Mouse (Mus musculus) liver, embryonic 16.5 days (tissue): Measurements from ENCODE around the gene D8Ertd738e. TPM values are rescaled to one million over a fixed set of nuclear protein-coding genes. Genes with fewer than 3 reads are reported as not detected.
"Not testable (repeated sequence)": the region's sequence is repeated elsewhere in the genome, so short reads cannot be mapped to it uniquely, and the experiment has no call there.

Experiments
- ATAC-seq: fragments of 200-750 bp; cut with Nextera tagmentation; 2 replicates; pipeline ENCODE4 v1.8.0; 2017; ENCODE audit warnings: low read depth, mild to moderate bottlenecking, moderate number of reproducible peaks, moderate library complexity
- H3K27ac ChIP-seq: fragments of 300-500 bp; sonication (generic); 2 replicates; pipeline ENCODE4 v1.5.1; 2014; ENCODE audit warnings: mild to moderate bottlenecking, low read length
- H3K27me3 ChIP-seq: fragments of 300-500 bp; sonication (generic); 2 replicates; pipeline ENCODE4 v1.6.1; 2014; ENCODE audit warnings: low read depth, low read length, mixed read lengths; ENCODE audit not compliant: control insufficient read depth, insufficient read depth
- H3K36me3 ChIP-seq: fragments of 300-500 bp; sonication (generic); 2 replicates; pipeline ENCODE4 v1.6.1; 2014; ENCODE audit warnings: mild to moderate bottlenecking; ENCODE audit not compliant: control insufficient read depth, insufficient read depth
- H3K4me1 ChIP-seq: fragments of 300-500 bp; sonication (generic); 2 replicates; pipeline ENCODE4 v1.6.1; 2014; ENCODE audit warnings: low read depth, low read length, mixed read lengths; ENCODE audit not compliant: control insufficient read depth
- H3K4me2 ChIP-seq: fragments of 300-500 bp; sonication (generic); 2 replicates; pipeline ENCODE4 v1.6.1; 2014; ENCODE audit warnings: low read depth, low read length, mixed read lengths
- H3K4me3 ChIP-seq: fragments of 300-500 bp; sonication (generic); 2 replicates; pipeline ENCODE4 v1.5.1; 2014; ENCODE audit warnings: low read depth, mild to moderate bottlenecking, low read length
- H3K9ac ChIP-seq: fragments of 300-500 bp; sonication (generic); 2 replicates; pipeline ENCODE4 v1.6.1; 2014; ENCODE audit warnings: low read depth, low read length
- H3K9me3 ChIP-seq: fragments of 300-500 bp; sonication (generic); replicated peaks from 2 replicates; pipeline ENCODE4 v1.6.1; 2016; ENCODE audit warnings: low read length; ENCODE audit not compliant: control insufficient read depth
- WGBS: fragments of 180-500 bp; shearing (Covaris S2); extraction: QIAGEN DNeasy Blood & Tissue Kit; methylation state at CpG from one replicate; pipeline ENCODE4 v1.1.7; 2014; ENCODE audit not compliant: insufficient replicate concordance; 5-methylcytosine and 5-hydroxymethylcytosine counted together
- polyA plus RNA-seq: library from polyadenylated mRNA; unstranded; fragments of >200 nt; fragmentation: Nextera tagmentation; extraction: Ambion mirVana; gene quantifications from 2 replicates; pipeline ENCODE4 v1.2.1, GENCODE M21; 2015

Gene D8Ertd738e
- 175 and 185 TPM in 2 replicates for polyA plus RNA-seq

DNA sequence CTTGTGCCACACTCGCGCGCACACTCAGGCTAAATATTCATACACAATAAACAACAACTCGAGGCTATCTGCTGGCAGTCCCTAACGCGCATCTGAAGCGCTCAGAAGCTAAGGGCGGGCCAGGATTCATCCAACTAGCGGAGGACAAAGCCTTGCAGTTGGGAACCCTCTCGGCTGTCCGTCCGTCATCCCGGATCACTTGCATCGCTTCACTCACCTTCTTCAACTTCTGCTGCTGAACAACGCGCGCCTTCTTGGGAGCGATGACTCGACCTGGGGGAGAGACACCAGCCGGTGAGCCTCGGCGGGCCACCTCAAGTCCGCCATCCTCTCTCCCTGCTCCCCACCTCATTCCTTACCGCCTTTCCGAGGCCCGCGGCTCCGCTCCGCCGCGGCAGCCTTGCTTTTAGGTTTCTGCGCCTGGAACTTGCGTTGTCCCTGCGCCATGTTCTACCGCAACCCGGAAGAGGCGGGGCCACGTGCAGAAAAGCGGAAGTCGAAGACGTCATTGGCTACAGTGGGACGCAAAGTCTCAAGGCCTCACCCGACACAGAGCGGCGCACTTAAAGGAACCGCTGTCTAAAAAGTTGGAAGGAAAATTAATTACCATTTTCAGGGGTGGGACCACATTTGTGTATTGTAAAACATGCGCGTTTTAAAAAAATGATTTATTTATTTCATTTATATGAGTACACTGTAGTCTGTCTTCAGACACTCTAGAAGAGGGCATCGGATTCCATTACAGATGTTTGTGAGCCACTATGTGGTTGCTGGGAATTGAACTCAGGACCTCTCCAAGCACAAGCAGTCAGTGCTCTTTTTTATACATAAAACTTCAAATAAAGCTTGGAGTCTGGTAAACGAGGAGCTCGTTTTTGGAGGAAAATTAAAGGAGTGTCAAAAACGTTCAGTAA is at the start of gene D8Ertd738e:
Gene D8Ertd738e (minus strand): TSS at position 463 of the 914 bp plus-strand sequence.
- peak within 1 kb of the TSS; percentile 80 for H3K9ac ChIP-seq
- no peaks in the 10 kb centered on the region for H3K9me3 ChIP-seq
- peaks cover 9% of the 10 kb centered on the region for H3K4me1 ChIP-seq
- peaks cover 17% of the 10 kb centered on the region for H3K36me3 ChIP-seq
- peak within 1 kb of the TSS; percentile 75 for H3K4me3 ChIP-seq
- H3K27ac ChIP-seq, result peak within 1 kb of the TSS; percentile 75
- peak within 1 kb of the TSS; percentile 80 for H3K4me2 ChIP-seq
- WGBS, result 4% methylated on average over 52 of the region's 52 CpGs
- ATAC-seq, result peak; percentile 97
- H3K27me3 ChIP-seq, result no peaks in the 10 kb centered on the region

GRCm38 (mm10) chr8:84297029-84297785 is 47.7 kb upstream of the D8Ertd738e start:
- no peaks in the 10 kb centered on the region for H3K4me1 ChIP-seq
- ATAC-seq, result no peak
- no peak overlapping the region for H3K27ac ChIP-seq
- H3K36me3 ChIP-seq, result no peaks in the 10 kb centered on the region
- no peak overlapping the region for H3K4me2 ChIP-seq
- no peak overlapping the region for H3K4me3 ChIP-seq
- no peak overlapping the region for H3K9ac ChIP-seq
- WGBS, result 55% methylated on average over 5 of the region's 5 CpGs
- H3K27me3 ChIP-seq, result no peaks in the 10 kb centered on the region
- no peaks in the 10 kb centered on the region for H3K9me3 ChIP-seq

DNA sequence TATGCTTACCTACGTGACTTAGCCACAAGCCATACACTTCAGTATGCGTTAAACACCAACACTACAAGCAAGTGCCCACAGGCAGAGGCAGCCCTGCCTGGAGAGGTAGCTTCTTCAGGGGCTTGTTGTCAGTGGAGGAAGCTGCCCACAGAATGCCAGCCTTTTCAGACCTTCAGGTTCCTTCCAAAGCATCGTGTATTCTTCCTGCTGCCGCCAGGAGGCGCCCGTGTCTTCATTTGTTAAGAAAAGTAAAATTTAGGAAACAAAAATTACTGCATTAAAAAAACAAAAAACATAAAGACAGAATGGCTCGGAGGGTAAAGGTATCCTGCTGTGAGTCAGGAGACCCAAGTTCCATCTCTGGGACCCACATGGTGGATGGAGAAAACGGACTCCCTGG is 42.2 kb upstream of the D8Ertd738e start:
- 21% methylated on average over 8 of the region's 8 CpGs for WGBS
- H3K4me1 ChIP-seq, result no peaks in the 10 kb centered on the region

GRCm38 (mm10) chr8:84291086-84291485 is 41.6 kb upstream of the D8Ertd738e start:
- WGBS, result 58% methylated on average over 5 of the region's 5 CpGs
- Histone ChIP-seq H3K4me1 (no peaks in the 10 kb centered on the region), H3K36me3 (no peaks in the 10 kb centered on the region), H3K4me2 (no peak overlapping the region), H3K27me3 (no peaks in the 10 kb centered on the region), H3K4me3 (no peak overlapping the region), H3K27ac (no peak overlapping the region), H3K9ac (no peak overlapping the region), H3K9me3 (no peaks in the 10 kb centered on the region)
- no peak for ATAC-seq

More for the DNA sequence above, 42.2 kb upstream of the D8Ertd738e start:
- Histone ChIP-seq H3K4me3 (no peak overlapping the region), H3K9ac (no peak overlapping the region), H3K27me3 (no peaks in the 10 kb centered on the region), H3K9me3 (no peaks in the 10 kb centered on the region), H3K4me2 (no peak overlapping the region), H3K36me3 (no peaks in the 10 kb centered on the region), H3K27ac (no peak overlapping the region)
- ATAC-seq, result no peak

DNA sequence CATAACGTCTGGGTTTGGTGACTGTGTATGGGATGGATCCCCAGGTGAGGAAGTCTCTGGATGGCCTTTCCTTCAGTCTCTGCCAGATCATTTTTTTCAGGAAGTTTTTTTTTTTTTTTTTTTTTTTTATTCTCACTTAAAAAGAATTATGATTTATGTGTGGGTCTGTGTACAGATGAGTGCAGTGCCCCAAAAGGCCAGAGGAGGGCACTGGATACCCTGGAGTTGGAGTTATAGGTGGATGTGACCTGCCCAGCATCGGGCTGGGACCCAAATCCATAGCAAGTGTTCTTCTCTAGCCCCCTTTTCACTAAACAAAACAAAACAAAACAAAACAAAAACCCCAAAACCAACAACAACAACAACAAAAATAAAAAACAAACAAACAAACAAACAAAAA is 39.4 kb upstream of the D8Ertd738e start:
- Histone ChIP-seq H3K4me1 (no peaks in the 10 kb centered on the region), H3K4me2 (no peak overlapping the region), H3K27ac (no peak overlapping the region), H3K4me3 (no peak overlapping the region), H3K27me3 (no peaks in the 10 kb centered on the region), H3K36me3 (no peaks in the 10 kb centered on the region), H3K9me3 (no peaks in the 10 kb centered on the region), H3K9ac (no peak overlapping the region)
- ATAC-seq, result no peak
- 53% methylated on average over 2 of the region's 2 CpGs for WGBS

- not testable (repeated sequence) for H3K36me3 ChIP-seq, H3K9me3 ChIP-seq, H3K27ac ChIP-seq, H3K27me3 ChIP-seq, H3K4me2 ChIP-seq, H3K9ac ChIP-seq, H3K4me3 ChIP-seq, ATAC-seq, H3K4me1 ChIP-seq
- WGBS, result 27% methylated on average over 5 of the region's 5 CpGs
These were observed 36.1 kb upstream of the D8Ertd738e start for GRCm38 (mm10) chr8:84285665-84286064.

DNA sequence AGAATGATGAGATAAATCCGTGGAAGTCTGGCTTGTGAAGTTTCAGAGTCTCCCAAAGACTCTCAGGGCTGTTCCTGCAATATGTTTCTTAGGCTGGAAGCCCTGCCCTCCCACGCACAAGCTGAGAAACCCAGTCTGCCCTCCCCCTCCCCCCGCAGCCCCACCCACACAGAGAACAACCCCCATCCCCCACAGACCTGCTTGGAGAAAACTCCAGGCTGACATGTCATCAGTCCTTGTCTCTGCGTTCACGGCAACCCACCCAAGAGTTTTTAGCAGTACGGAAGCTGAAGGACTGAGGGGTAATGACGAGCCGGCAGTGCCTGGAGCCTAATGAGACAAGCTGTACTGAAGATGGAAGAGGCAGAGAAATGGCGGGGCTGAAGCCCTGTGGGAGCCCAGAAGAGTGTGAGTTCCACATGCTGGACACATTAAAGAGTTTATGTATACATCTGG is 35.1 kb upstream of the D8Ertd738e start:
- Histone ChIP-seq H3K36me3 (no peaks in the 10 kb centered on the region), H3K9me3 (no peaks in the 10 kb centered on the region), H3K4me1 (no peaks in the 10 kb centered on the region), H3K27ac (no peak overlapping the region), H3K27me3 (no peaks in the 10 kb centered on the region), H3K4me2 (no peak overlapping the region), H3K4me3 (no peak overlapping the region), H3K9ac (no peak overlapping the region)
- WGBS, result 30% methylated on average over 9 of the region's 9 CpGs
- ATAC-seq, result no peak

DNA sequence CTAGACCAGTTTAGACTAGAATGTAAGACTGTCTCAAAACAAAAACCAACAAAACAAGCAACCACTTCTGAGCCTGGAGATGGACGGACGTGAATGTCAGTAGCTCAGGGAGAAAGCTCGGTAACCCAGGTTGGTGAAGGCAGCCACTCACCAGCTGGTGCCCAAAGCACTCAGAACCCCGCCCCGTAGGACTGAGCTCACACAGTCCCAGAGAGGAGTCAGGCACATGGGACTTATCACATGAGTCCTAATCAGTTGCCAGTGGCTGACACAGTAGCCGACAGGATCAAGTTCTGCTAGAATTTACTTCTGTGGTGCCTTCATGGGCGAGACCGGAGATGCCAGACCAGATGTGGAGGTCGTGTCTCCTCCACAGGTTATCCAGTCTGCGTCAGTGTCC is 31.3 kb upstream of the D8Ertd738e start:
- 50% methylated on average over 10 of the region's 10 CpGs for WGBS
- no peak overlapping the region for H3K4me3 ChIP-seq
- no peaks in the 10 kb centered on the region for H3K9me3 ChIP-seq
- H3K27me3 ChIP-seq, result no peaks in the 10 kb centered on the region
- ATAC-seq, result no peak
- no peak overlapping the region for H3K9ac ChIP-seq
- H3K27ac ChIP-seq, result no peak overlapping the region
- H3K4me2 ChIP-seq, result no peak overlapping the region
- H3K4me1 ChIP-seq, result no peaks in the 10 kb centered on the region
- no peaks in the 10 kb centered on the region for H3K36me3 ChIP-seq

GRCm38 (mm10) chr8:84276447-84276846 is 26.9 kb upstream of the D8Ertd738e start:
- no peak for ATAC-seq
- 13% methylated on average over 1 of the region's 1 CpGs for WGBS
- Histone ChIP-seq H3K4me2 (no peak overlapping the region), H3K36me3 (no peaks in the 10 kb centered on the region), H3K9me3 (no peaks in the 10 kb centered on the region), H3K4me1 (no peaks in the 10 kb centered on the region), H3K27ac (no peak overlapping the region), H3K4me3 (no peak overlapping the region), H3K27me3 (no peaks in the 10 kb centered on the region), H3K9ac (no peak overlapping the region)
